Mouse (Mus musculus): ENCODE results near the gene Vhl.

DNA sequence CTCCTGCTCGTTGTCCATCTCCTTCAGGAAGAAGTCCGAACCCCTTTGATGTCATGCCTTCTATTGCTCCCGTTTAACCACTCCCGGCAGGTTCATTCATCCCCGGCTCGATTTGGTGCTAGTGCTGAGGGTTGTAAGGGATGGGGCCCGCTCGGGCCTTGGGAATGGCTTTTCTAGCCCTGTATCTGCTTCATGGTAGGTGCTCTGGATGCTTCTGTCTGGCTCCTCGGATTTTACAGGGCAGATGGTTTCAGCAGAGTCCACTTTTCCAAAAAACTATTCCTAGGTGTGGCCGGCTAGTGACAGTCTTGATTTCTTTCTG is 18.6 kb upstream of the Vhl start:
- no peak for TF ChIP-seq CTCF (IDR thresholded peaks at IDR 0.05; ENCODE audit: low read depth)
- no peak for TF ChIP-seq EP300 (IDR thresholded peaks at IDR 0.05; ENCODE audit: low read depth)
